Mouse (Mus musculus): ENCODE results near the gene Tufm.
A peak's percentile ranks its signal among the peaks of the same experiment; 100 is the strongest.

The Tufm gene

GRCm38 (mm10) chr7:126499416-126499815 is 12.3 kb downstream of the Tufm start:
- DNase-seq (ENCODE audit: low read depth, low spot score): no peak

- DNase-seq (ENCODE audit: low read depth, low spot score): no peak
Measured at GRCm38 (mm10) chr7:126501684-126502022, 14.5 kb downstream of the Tufm start.

GRCm38 (mm10) chr7:126502023-126502741 is 15.0 kb downstream of the Tufm start:
- DNase-seq (ENCODE audit: low read depth, low spot score): peak; percentile 99

- DNase-seq (ENCODE audit: low read depth, low spot score): no peak
Measured at GRCm38 (mm10) chr7:126502751-126503150, 15.6 kb downstream of the Tufm start.

GRCm38 (mm10) chr7:126503273-126503878 is 16.2 kb downstream of the Tufm start, which contains the start of gene Atxn2l:
Gene Atxn2l, minus strand, starts transcription at chr7:126503437.
- DNase-seq (ENCODE audit: low read depth, low spot score): peak; percentile 100

GRCm38 (mm10) chr7:126504913-126505312 is 17.8 kb downstream of the Tufm start:
- DNase-seq (ENCODE audit: low read depth, low spot score): no peak

GRCm38 (mm10) chr7:126507126-126507778 is 20.1 kb downstream of the Tufm start:
- no peak for DNase-seq (ENCODE audit: low read depth, low spot score)

- no peak for DNase-seq (ENCODE audit: low read depth, low spot score)
Measured at GRCm38 (mm10) chr7:126511287-126511686, 24.1 kb downstream of the Tufm start.

- DNase-seq (ENCODE audit: low read depth, low spot score): no peak
Measured at GRCm38 (mm10) chr7:126518261-126518941, 31.2 kb downstream of the Tufm start.

GRCm38 (mm10) chr7:126519513-126519912 is 32.4 kb downstream of the Tufm start:
- DNase-seq (ENCODE audit: low read depth, low spot score): no peak

GRCm38 (mm10) chr7:126523316-126523715 is 36.2 kb downstream of the Tufm start:
- DNase-seq (ENCODE audit: low read depth, low spot score): no peak

GRCm38 (mm10) chr7:126528166-126528577 is 41.0 kb downstream of the Tufm start:
- peak; percentile 59 for DNase-seq (ENCODE audit: low read depth, low spot score)

- DNase-seq (ENCODE audit: low read depth, low spot score): peak; percentile 52
Measured at GRCm38 (mm10) chr7:126533434-126533833, 46.3 kb downstream of the Tufm start.

- DNase-seq (ENCODE audit: low read depth, low spot score): no peak
Measured at GRCm38 (mm10) chr7:126535766-126536165, 48.6 kb downstream of the Tufm start.

GRCm38 (mm10) chr7:126536466-126536865 is 49.3 kb downstream of the Tufm start:
- no peak for DNase-seq (ENCODE audit: low read depth, low spot score)

GRCm38 (mm10) chr7:126537820-126538585 is 50.8 kb downstream of the Tufm start:
- DNase-seq (ENCODE audit: low read depth, low spot score): peak; percentile 55

Data from A20 (cell line).